Mouse (Mus musculus) myocyte (in vitro differentiated cells): ENCODE measurements around the gene Kctd17. TPM values are rescaled to one million over a fixed set of nuclear protein-coding genes. Genes with fewer than 3 reads are reported as not detected.

Source experiments
- H3K27me3 ChIP-seq: one replicate; pipeline ENCODE4 v1.6.1; 2011; ENCODE audit not compliant: control insufficient read depth, insufficient read depth, insufficient read length
- H3K36me3 ChIP-seq: one replicate; pipeline ENCODE4 v1.6.1; 2011; ENCODE audit not compliant: control insufficient read depth, insufficient read depth
- H3K4me2 ChIP-seq: one replicate; pipeline ENCODE4 v1.6.1; 2011; ENCODE audit warnings: low read depth, control low read depth
- H3K4me3 ChIP-seq: one replicate; pipeline ENCODE4 v1.5.1; 2011; ENCODE audit warnings: mild to moderate bottlenecking, control low read depth, moderate library complexity
- H3K79me2 ChIP-seq: one replicate; pipeline ENCODE4 v1.6.1; 2011; ENCODE audit not compliant: control insufficient read depth, insufficient read depth
- H3ac ChIP-seq: one replicate; pipeline ENCODE4 v1.6.1; 2011; ENCODE audit not compliant: control insufficient read depth, insufficient read length
- CEBPB ChIP-seq: IDR thresholded peaks from 2 replicates; pipeline ENCODE4 v1.6.1; 2011; ENCODE audit warnings: mild to moderate bottlenecking, moderate library complexity; ENCODE audit not compliant: poor library complexity, insufficient read depth, severe bottlenecking
- E2F4 ChIP-seq: IDR thresholded peaks from one replicate; pipeline ENCODE4 v1.6.1; 2011; ENCODE audit warnings: mild to moderate bottlenecking, control low read depth, moderate library complexity; ENCODE audit not compliant: insufficient read depth
- MAX ChIP-seq: IDR thresholded peaks from one replicate; pipeline ENCODE4 v1.6.1; 2011; ENCODE audit warnings: low read depth, mild to moderate bottlenecking, control low read depth
- MYOD1 ChIP-seq, 3 experiments: IDR thresholded peaks; one replicate each; pipeline ENCODE4 v1.6.1; 2011; ENCODE audit warnings: control low read depth in 2 of 3, low read depth in 2 of 3, mild to moderate bottlenecking in 2 of 3, moderate library complexity in 1 of 3; ENCODE audit not compliant: insufficient read length in 2 of 3, control insufficient read depth in 1 of 3
- MYOG ChIP-seq, 3 experiments: IDR thresholded peaks; one replicate each; pipeline ENCODE4 v1.6.1; 2011; ENCODE audit warnings: control low read depth in 2 of 3, low read depth in 2 of 3, mild to moderate bottlenecking in 2 of 3; ENCODE audit not compliant: insufficient read length in 2 of 3, control insufficient read depth in 1 of 3, insufficient read depth in 1 of 3
- POLR2A ChIP-seq: IDR thresholded peaks from one replicate; pipeline ENCODE4 v1.6.1; 2011; ENCODE audit warnings: low read depth, mild to moderate bottlenecking, control low read depth, moderate library complexity; ENCODE audit not compliant: insufficient read length
- POLR2AphosphoS2 ChIP-seq: IDR thresholded peaks from one replicate; pipeline ENCODE4 v1.6.1; 2011; ENCODE audit warnings: low read depth, control low read depth; ENCODE audit not compliant: insufficient read length
- REST ChIP-seq: IDR thresholded peaks from one replicate; pipeline ENCODE4 v1.6.1; 2011; ENCODE audit warnings: mild to moderate bottlenecking, control low read depth, moderate library complexity; ENCODE audit not compliant: insufficient read depth, insufficient read length
- SRF ChIP-seq: IDR thresholded peaks from one replicate; pipeline ENCODE4 v1.6.1; 2011; ENCODE audit warnings: low read depth; ENCODE audit not compliant: control insufficient read depth, insufficient read length
- TCF12 ChIP-seq: IDR thresholded peaks from one replicate; pipeline ENCODE4 v1.6.1; 2011; ENCODE audit warnings: mild to moderate bottlenecking, control low read depth; ENCODE audit not compliant: poor library complexity, insufficient read depth, severe bottlenecking
- TCF3 ChIP-seq: IDR thresholded peaks from one replicate; pipeline ENCODE4 v1.6.1; 2011; ENCODE audit warnings: low read depth, control low read depth; ENCODE audit not compliant: insufficient read length
- USF1 ChIP-seq: IDR thresholded peaks from one replicate; pipeline ENCODE4 v1.6.1; 2011; ENCODE audit warnings: low read depth, mild to moderate bottlenecking, control low read depth, moderate library complexity
- polyA plus RNA-seq: library from polyadenylated mRNA; unstranded; fragments of >200 nt; fragmentation: generic; extraction: Trizol; gene quantifications from one replicate; pipeline ENCODE4 v1.2.1, GENCODE M21; 2012; ENCODE audit warnings: missing spikeins

The Kctd17 gene
- polyA plus RNA-seq, 1 experiment, result 161 TPM

DNA sequence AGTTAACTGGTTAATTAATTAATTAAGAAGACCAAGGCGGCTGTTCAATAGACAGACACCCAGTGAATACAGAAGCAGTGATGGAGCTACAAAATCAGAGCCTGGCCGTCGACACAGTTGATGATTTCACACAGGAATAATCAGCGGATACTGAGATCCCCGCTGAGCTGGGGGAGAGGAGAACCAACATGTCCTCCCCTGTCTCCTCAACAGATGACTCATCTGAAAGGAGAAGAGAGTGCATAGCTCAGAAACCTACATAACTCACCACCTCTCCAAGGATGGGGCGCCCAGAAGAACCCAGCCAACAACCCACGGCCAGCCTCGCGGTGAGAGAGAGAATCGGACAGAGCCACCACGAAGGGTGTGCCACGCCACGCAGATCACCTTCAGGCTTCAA lies 8.0 kb upstream of the Kctd17 start:
- no peaks in the 10 kb centered on the region for H3K79me2 ChIP-seq
- no peak overlapping the region for H3ac ChIP-seq
- H3K27me3 ChIP-seq, result peaks cover 35% of the 10 kb centered on the region
- H3K4me2 ChIP-seq, result no peak overlapping the region
- H3K4me3 ChIP-seq, result no peak overlapping the region
- no peaks in the 10 kb centered on the region for H3K36me3 ChIP-seq
- TF ChIP-seq USF1 (no peak), MAX (no peak), TCF3 (no peak), E2F4 (no peak), SRF (no peak)

DNA sequence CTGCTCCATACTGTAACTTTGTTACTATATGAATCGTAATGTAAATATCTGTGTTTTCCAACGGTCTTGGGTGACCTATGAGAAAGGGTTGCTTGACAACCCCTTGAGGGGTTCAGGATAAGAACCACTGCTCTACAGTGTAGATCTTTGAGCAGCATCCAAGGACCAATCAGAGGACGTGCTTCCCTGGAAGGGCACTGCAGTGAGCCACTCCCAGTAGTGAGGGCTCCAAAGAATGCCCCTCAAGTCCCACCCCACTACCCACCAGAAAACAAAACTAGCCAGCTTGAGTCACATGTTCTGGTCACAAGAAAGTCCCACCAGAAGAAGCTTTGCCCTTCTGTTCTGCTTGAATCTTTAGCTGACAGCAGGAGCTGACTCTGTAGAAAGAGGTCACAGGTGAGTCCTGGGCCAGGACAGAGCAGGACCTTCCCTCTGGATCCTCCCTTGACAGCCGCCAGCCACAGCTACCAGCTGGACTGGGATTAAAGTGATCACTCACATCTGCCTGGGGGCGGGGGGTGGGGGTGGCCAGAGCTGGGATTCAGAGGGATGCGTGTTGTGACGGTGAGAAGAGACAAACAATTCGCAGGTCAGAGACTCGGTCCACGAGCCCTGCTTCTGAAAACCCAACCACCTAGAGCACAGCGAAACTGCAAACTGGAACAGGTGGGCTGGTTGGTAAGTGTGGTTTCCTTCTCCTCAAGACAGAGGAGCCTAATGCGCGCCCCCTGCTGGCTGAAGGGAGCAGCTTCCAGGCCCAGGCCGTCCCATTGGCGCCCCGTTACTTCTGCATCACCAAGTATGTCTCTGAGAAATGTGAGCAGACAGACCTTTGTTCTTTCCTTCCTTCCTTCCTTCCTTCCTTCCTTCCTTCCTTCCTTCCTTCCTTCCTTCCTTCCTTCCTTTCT lies 6.1 kb upstream of the Kctd17 start:
- no peak overlapping the region for H3ac ChIP-seq
- TF ChIP-seq MYOD1 (IDR thresholded peaks at IDR 0.05; ENCODE audit: control insufficient read depth in 1 of 3, insufficient read length in 2 of 3, low read depth in 2 of 3) (peak; percentile 28 to 72 (median 42)), MYOG (IDR thresholded peaks at IDR 0.05; ENCODE audit: control insufficient read depth in 1 of 3, insufficient read depth in 1 of 3, insufficient read length in 2 of 3, low read depth in 2 of 3) (peak in 2 of 3 experiments; percentile 2 to 55), TCF3 (no peak)
- H3K4me3 ChIP-seq, result no peak overlapping the region
- no peak overlapping the region for H3K4me2 ChIP-seq
- no peaks in the 10 kb centered on the region for H3K79me2 ChIP-seq
- H3K36me3 ChIP-seq, result no peaks in the 10 kb centered on the region
- H3K27me3 ChIP-seq, result peaks cover 35% of the 10 kb centered on the region

DNA sequence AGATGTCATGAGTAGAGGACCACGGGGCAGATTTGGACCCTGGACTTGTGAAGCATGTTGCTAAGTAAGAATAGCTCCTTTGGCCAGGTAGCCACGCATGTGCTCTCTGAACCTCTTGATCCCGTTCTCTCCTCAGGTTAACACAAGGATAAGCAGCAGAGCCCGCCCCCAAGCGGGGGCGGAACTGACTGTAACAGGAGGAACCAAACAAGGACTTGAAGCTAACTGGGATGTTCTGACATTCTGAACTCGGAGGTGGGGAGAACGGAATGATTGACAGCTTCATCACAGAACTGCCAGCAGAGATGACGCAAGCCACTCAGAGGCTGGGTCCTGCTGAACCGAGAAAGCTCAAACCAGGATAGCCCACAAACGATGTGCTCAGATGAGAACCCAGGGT lies 3.9 kb upstream of the Kctd17 start:
- Histone ChIP-seq H3K36me3 (no peaks in the 10 kb centered on the region), H3ac (no peak overlapping the region), H3K79me2 (peaks cover 7% of the 10 kb centered on the region), H3K4me2 (no peak overlapping the region), H3K27me3 (peaks cover 25% of the 10 kb centered on the region), H3K4me3 (no peak overlapping the region)
- no peak for TF ChIP-seq E2F4
- TF ChIP-seq CEBPB, result 0 out of 2 replicates have a peak, but pooled peaks have one; percentile 5
- no peak for TF ChIP-seq MYOG (IDR thresholded peaks at IDR 0.05; ENCODE audit: control insufficient read depth in 1 of 3, insufficient read depth in 1 of 3, insufficient read length in 2 of 3, low read depth in 2 of 3)

DNA sequence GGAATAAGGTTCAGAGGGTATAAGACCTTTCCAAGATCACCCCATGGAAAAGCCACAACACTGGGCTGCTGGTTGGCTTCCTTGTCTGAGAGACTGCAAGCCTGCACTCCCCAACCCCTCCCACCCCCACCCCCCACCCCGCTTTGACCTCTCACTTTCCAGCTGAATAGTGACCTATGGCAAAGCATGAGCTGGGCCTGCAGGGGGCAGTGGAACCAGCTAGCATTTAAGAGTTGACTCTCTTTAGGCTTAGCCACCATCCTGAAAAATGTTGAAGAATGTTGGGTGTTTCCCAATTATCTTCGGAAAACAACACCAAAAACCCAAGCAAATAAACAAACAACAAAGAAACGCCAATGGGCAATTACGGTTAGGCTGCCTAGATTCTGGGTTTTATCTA lies 3.1 kb upstream of the Kctd17 start:
- peaks cover 21% of the 10 kb centered on the region for H3K27me3 ChIP-seq
- no peak overlapping the region for H3K4me2 ChIP-seq
- TF ChIP-seq SRF (no peak), POLR2AphosphoS2 (no peak), POLR2A (no peak), CEBPB (no peak), USF1 (no peak), TCF12 (no peak), TCF3 (no peak), MYOD1 (IDR thresholded peaks at IDR 0.05; ENCODE audit: control insufficient read depth in 1 of 3, insufficient read length in 2 of 3, low read depth in 2 of 3) (no peak), MYOG (IDR thresholded peaks at IDR 0.05; ENCODE audit: control insufficient read depth in 1 of 3, insufficient read depth in 1 of 3, insufficient read length in 2 of 3, low read depth in 2 of 3) (no peak), MAX (no peak), REST (no peak), E2F4 (no peak)
- H3ac ChIP-seq, result no peak overlapping the region
- peaks cover 14% of the 10 kb centered on the region for H3K79me2 ChIP-seq
- H3K36me3 ChIP-seq, result no peaks in the 10 kb centered on the region
- H3K4me3 ChIP-seq, result no peak overlapping the region

DNA sequence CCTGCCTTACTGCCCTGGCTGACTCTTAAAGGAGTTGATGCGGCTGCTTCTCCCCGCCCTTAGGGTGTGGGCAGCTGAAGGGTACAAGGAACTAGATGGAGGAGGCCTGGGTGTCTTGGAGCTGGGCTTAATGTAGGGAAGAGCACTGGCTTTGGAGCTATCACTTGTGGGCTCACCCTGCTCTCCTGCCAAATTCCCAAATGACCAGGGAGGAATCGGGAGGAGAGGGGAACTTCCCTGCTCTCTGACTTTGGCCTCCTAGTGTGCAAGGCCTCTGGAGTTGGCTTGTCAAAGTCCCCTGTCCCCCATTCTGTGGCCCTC lies 735 bp downstream of the Kctd17 start:
- Histone ChIP-seq H3K79me2 (peaks cover 14% of the 10 kb centered on the region), H3ac (peak overlapping the region; percentile 26), H3K4me2 (peak overlapping the region; percentile 90), H3K36me3 (peaks cover 10% of the 10 kb centered on the region), H3K27me3 (peaks cover 10% of the 10 kb centered on the region), H3K4me3 (peak overlapping the region; percentile 46)
- no peak for TF ChIP-seq USF1
- no peak for TF ChIP-seq CEBPB
- TF ChIP-seq MYOD1 (IDR thresholded peaks at IDR 0.05; ENCODE audit: control insufficient read depth in 1 of 3, insufficient read length in 2 of 3, low read depth in 2 of 3), result no peak
- TF ChIP-seq REST, result no peak
- TF ChIP-seq POLR2AphosphoS2, result no peak
- no peak for TF ChIP-seq POLR2A
